Mouse (Mus musculus) MEL (cell line): Measurements from ENCODE around the gene Fam72a. TPM values are rescaled to one million over a fixed set of nuclear protein-coding genes. Genes with fewer than 3 reads are reported as not detected.

ENCODE experiments used
- DNase-seq: peaks from one replicate; pipeline ENCODE4 v3.0.0; 2011; ENCODE audit warnings: low read depth, low spot score
- H3K27ac ChIP-seq: 2 replicates; pipeline ENCODE4 v1.5.1; 2012; ENCODE audit warnings: low read depth, mild to moderate bottlenecking, control low read depth, low read length, moderate library complexity; ENCODE audit not compliant: control insufficient read depth
- H3K27me3 ChIP-seq, 2 experiments: fragments of 150-350 bp in 1 of 2; sonication (generic) in 1 of 2; 2 replicates each; pipeline ENCODE4 v1.6.1; 2012; ENCODE audit warnings: low read length in 2 of 2, mild to moderate bottlenecking in 2 of 2, improper control_type of control experiment in 1 of 2, moderate library complexity in 1 of 2; ENCODE audit not compliant: insufficient read depth in 2 of 2, control insufficient read depth in 1 of 2
- H3K36me3 ChIP-seq, 2 experiments: 2 replicates each; pipeline ENCODE4 v1.6.1; 2012 to 2014; ENCODE audit warnings: low read length in 2 of 2, improper control_type of control experiment in 1 of 2, inconsistent platforms in 1 of 2, mild to moderate bottlenecking in 1 of 2; ENCODE audit not compliant: insufficient read depth in 2 of 2, control insufficient read depth in 1 of 2
- H3K4me1 ChIP-seq, 2 experiments: fragments of 150-350 bp in 1 of 2; sonication (generic) in 1 of 2; 2 replicates each; pipeline ENCODE4 v1.6.1; 2012; ENCODE audit warnings: low read length in 2 of 2, improper control_type of control experiment in 1 of 2, mild to moderate bottlenecking in 1 of 2; ENCODE audit not compliant: insufficient read depth in 2 of 2, control insufficient read depth in 1 of 2
- H3K4me3 ChIP-seq, 2 experiments: fragments of 150-350 bp in 1 of 2; sonication (generic) in 1 of 2; 2 replicates each; pipeline ENCODE4 v1.5.1; 2012; ENCODE audit warnings: low read depth in 2 of 2, low read length in 2 of 2, mild to moderate bottlenecking in 2 of 2, moderate library complexity in 2 of 2, control low read depth in 1 of 2, improper control_type of control experiment in 1 of 2; ENCODE audit not compliant: control insufficient read depth in 1 of 2, insufficient read depth in 1 of 2
- H3K79me2 ChIP-seq: 2 replicates; pipeline ENCODE4 v1.6.1; 2012; ENCODE audit warnings: mild to moderate bottlenecking, low read length, moderate library complexity; ENCODE audit not compliant: control insufficient read depth, poor library complexity, insufficient read depth
- H3K9ac ChIP-seq: 2 replicates; pipeline ENCODE4 v1.6.1; 2012; ENCODE audit warnings: low read depth, mild to moderate bottlenecking, control low read depth, low read length, moderate library complexity; ENCODE audit not compliant: control insufficient read depth, poor library complexity, severe bottlenecking
- H3K9me3 ChIP-seq: fragments of 150-350 bp; sonication (generic); replicated peaks from 2 replicates; pipeline ENCODE4 v1.6.1; 2012; ENCODE audit warnings: mild to moderate bottlenecking, low read length, improper control_type of control experiment, moderate library complexity; ENCODE audit not compliant: insufficient read depth
- CHD1 ChIP-seq: IDR thresholded peaks from 2 replicates; pipeline ENCODE4 v1.6.1; 2012; ENCODE audit warnings: low read depth, mild to moderate bottlenecking, inconsistent platforms, low read length, improper control_type of control experiment
- E2F4 ChIP-seq: IDR thresholded peaks from 2 replicates; pipeline ENCODE4 v1.6.1; 2011; ENCODE audit warnings: low read depth, low read length, improper control_type of control experiment, borderline replicate concordance
- ELF1 ChIP-seq: IDR thresholded peaks from 2 replicates; pipeline ENCODE4 v1.6.1; 2014; ENCODE audit warnings: low read depth, mild to moderate bottlenecking, inconsistent platforms, low read length, improper control_type of control experiment, moderate library complexity
- EP300 ChIP-seq, 2 experiments: IDR thresholded peaks; 2 replicates each; pipeline ENCODE4 v1.6.1; 2011; ENCODE audit warnings: improper control_type of control experiment in 2 of 2, low read length in 2 of 2, low read depth in 1 of 2, mild to moderate bottlenecking in 1 of 2
- GABPA ChIP-seq: IDR thresholded peaks from 2 replicates; pipeline ENCODE4 v1.6.1; 2012; ENCODE audit warnings: low read depth, mild to moderate bottlenecking, inconsistent platforms, low read length, improper control_type of control experiment, moderate library complexity
- HCFC1 ChIP-seq: IDR thresholded peaks from 2 replicates; pipeline ENCODE4 v1.6.1; 2012; ENCODE audit warnings: low read depth, mild to moderate bottlenecking, inconsistent platforms, low read length, improper control_type of control experiment, moderate library complexity
- KAT2A ChIP-seq: conservative IDR thresholded peaks from 2 replicates; pipeline ENCODE4 v1.6.1; 2012; ENCODE audit warnings: low read depth, low read length, improper control_type of control experiment, inconsistent platforms
- MAX ChIP-seq: IDR thresholded peaks from 2 replicates; pipeline ENCODE4 v1.6.1; 2011; ENCODE audit warnings: low read length, improper control_type of control experiment
- MAZ ChIP-seq: IDR thresholded peaks from 2 replicates; pipeline ENCODE4 v1.6.1; 2012; ENCODE audit warnings: low read depth, mild to moderate bottlenecking, inconsistent platforms, low read length, improper control_type of control experiment
- MEF2A ChIP-seq: IDR thresholded peaks from 2 replicates; pipeline ENCODE4 v1.6.1; 2014; ENCODE audit warnings: low read depth, mild to moderate bottlenecking, inconsistent platforms, low read length, improper control_type of control experiment; ENCODE audit not compliant: poor library complexity, insufficient replicate concordance, severe bottlenecking; ENCODE audit errors: extremely low read depth
- MXI1 ChIP-seq: IDR thresholded peaks from 2 replicates; pipeline ENCODE4 v1.6.1; 2011; ENCODE audit warnings: mild to moderate bottlenecking, low read depth, low read length, improper control_type of control experiment
- MYB ChIP-seq: IDR thresholded peaks from 2 replicates; pipeline ENCODE4 v1.6.1; 2011; ENCODE audit warnings: mild to moderate bottlenecking, low read depth, low read length, improper control_type of control experiment
- MYC ChIP-seq: IDR thresholded peaks from 2 replicates; pipeline ENCODE4 v1.6.1; 2011; ENCODE audit warnings: low read depth, mild to moderate bottlenecking, low read length, improper control_type of control experiment, moderate library complexity
- NELFE ChIP-seq: IDR thresholded peaks from 2 replicates; pipeline ENCODE4 v1.6.1; 2011; ENCODE audit warnings: low read depth, low read length, improper control_type of control experiment
- POLR2A ChIP-seq, 2 experiments: IDR thresholded peaks; 2 replicates each; pipeline ENCODE4 v1.6.1; 2011 to 2012; ENCODE audit warnings: low read length in 2 of 2, mild to moderate bottlenecking in 2 of 2, control low read depth in 1 of 2, improper control_type of control experiment in 1 of 2, low read depth in 1 of 2, moderate library complexity in 1 of 2; ENCODE audit not compliant: control insufficient read depth in 1 of 2, insufficient read depth in 1 of 2, poor library complexity in 1 of 2
- POLR2AphosphoS2 ChIP-seq: IDR thresholded peaks from 2 replicates; pipeline ENCODE4 v1.6.1; 2011; ENCODE audit warnings: low read length, improper control_type of control experiment
- RCOR1 ChIP-seq: IDR thresholded peaks from 2 replicates; pipeline ENCODE4 v1.6.1; 2012; ENCODE audit warnings: low read depth, mild to moderate bottlenecking, inconsistent platforms, low read length, improper control_type of control experiment
- SMC3 ChIP-seq: IDR thresholded peaks from 2 replicates; pipeline ENCODE4 v1.6.1; 2011; ENCODE audit warnings: low read depth, low read length, improper control_type of control experiment
- TBP ChIP-seq: IDR thresholded peaks from 2 replicates; pipeline ENCODE4 v1.8.0; 2011; ENCODE audit warnings: low read depth, low read length, improper control_type of control experiment
- TCF12 ChIP-seq: IDR thresholded peaks from 2 replicates; pipeline ENCODE4 v1.6.1; 2014; ENCODE audit warnings: low read depth, mild to moderate bottlenecking, inconsistent platforms, low read length, improper control_type of control experiment, moderate library complexity
- UBTF ChIP-seq: IDR thresholded peaks from 2 replicates; pipeline ENCODE4 v1.6.1; 2012; ENCODE audit warnings: low read depth, mild to moderate bottlenecking, inconsistent platforms, low read length, improper control_type of control experiment, moderate library complexity, borderline replicate concordance; ENCODE audit not compliant: insufficient read depth
- USF1 ChIP-seq: IDR thresholded peaks from 2 replicates; pipeline ENCODE4 v1.6.1; 2014; ENCODE audit warnings: low read depth, mild to moderate bottlenecking, inconsistent platforms, low read length, improper control_type of control experiment, moderate library complexity
- ZKSCAN1 ChIP-seq: IDR thresholded peaks from 2 replicates; pipeline ENCODE4 v1.6.1; 2012; ENCODE audit warnings: low read depth, mild to moderate bottlenecking, inconsistent platforms, low read length, improper control_type of control experiment, moderate library complexity
- polyA plus RNA-seq, 2 experiments: library from polyadenylated mRNA; stranded (reverse) in 1 of 2; unstranded in 1 of 2; fragments of >175 nt in 1 of 2; fragments of >200 nt in 1 of 2; gene quantifications; 2 replicates each; pipeline versions ENCODE4 v1.2.1 to v1.2.4; 2012; ENCODE audit warnings: low replicate concordance in 2 of 2, low read depth in 1 of 2; ENCODE audit not compliant: insufficient read length in 2 of 2, insufficient read depth in 1 of 2, missing spikeins in 1 of 2
- total RNA-seq: library from RNA; depleted of rRNA; stranded (reverse); fragments of 300-350 nt; gene quantifications from 2 replicates; pipeline ENCODE4 v1.2.3, GENCODE M21; 2012

Fam72a gene
- total and polyA plus RNA-seq, 3 experiments, result 8.2 to 8.8 TPM; not detected in 1

- peak; percentile 63; the same call in 1 of the 2 replicates for TF ChIP-seq MAZ
- TF ChIP-seq MYC, result no peak
- no peak for TF ChIP-seq KAT2A
- no peak for TF ChIP-seq MEF2A
These were observed 1.1 kb upstream of the Fam72a start (continued) for GRCm38 (mm10) chr1:131526371-131527270.

- H3K4me1 ChIP-seq, result peaks cover 0 to 14% of the 10 kb centered on the region in 2 experiments; a peak in 2 of 4 replicates
- peak; percentile 72; the same call in 1 of the 2 replicates for TF ChIP-seq CHD1
- peak; percentile 84; the same call in 1 of the 2 replicates for TF ChIP-seq UBTF
- 0 out of 2 replicates have a peak, but pooled peaks have one; percentile 3 for TF ChIP-seq MYB
- TF ChIP-seq EP300 (IDR thresholded peaks at IDR 0.05; ENCODE audit: low read depth in 1 of 2, low read length in 2 of 2), result 0 out of 4 replicates have a peak, but pooled peaks of 1 of the 2 experiments have one; percentile 8
- TF ChIP-seq ZKSCAN1, result no peak
- peak; percentile 61; the same call in 1 of the 2 replicates for TF ChIP-seq E2F4
- TF ChIP-seq SMC3, result peak; percentile 22; the same call in 1 of the 2 replicates
- TF ChIP-seq ELF1, result no peak
- TF ChIP-seq TCF12, result no peak
- TF ChIP-seq USF1, result 0 out of 2 replicates have a peak, but pooled peaks have one; percentile 8
- TF ChIP-seq MAX, result peak; percentile 59
- peak; percentile 51 for TF ChIP-seq NELFE
- TF ChIP-seq POLR2A (IDR thresholded peaks at IDR 0.05; ENCODE audit: control insufficient read depth in 1 of 2, insufficient read depth in 1 of 2, low read depth in 1 of 2, low read length in 2 of 2, poor library complexity in 1 of 2), result peak; percentile 0 to 31; a peak in 1 of 4 replicates
- TF ChIP-seq KAT2A, result peak; percentile 38; the same call in 1 of the 2 replicates
- peak; percentile 92 for TF ChIP-seq MXI1
- TF ChIP-seq MYC, result peak; percentile 90
- peak; percentile 2; the same call in 1 of the 2 replicates for TF ChIP-seq HCFC1
- TF ChIP-seq RCOR1, result 0 out of 2 replicates have a peak, but pooled peaks have one; percentile 27
- TF ChIP-seq GABPA, result no peak
- peak; percentile 4; the same call in 1 of the 2 replicates for TF ChIP-seq POLR2AphosphoS2
- peak; percentile 39; the same call in 1 of the 2 replicates for TF ChIP-seq TBP
- TF ChIP-seq, all 39 proteins: peak for 17
- Histone ChIP-seq H3K9me3 (no peaks in the 10 kb centered on the region), H3K27ac (peak overlapping the region; percentile 94), H3K4me3 (peak overlapping the region; percentile 75 to 98), H3K36me3 (peaks cover 0 to 27% of the 10 kb centered on the region in 2 experiments; a peak in 2 of 4 replicates), H3K9ac (peak overlapping the region; percentile 87), H3K27me3 (no peaks in the 10 kb centered on the region), H3K79me2 (peaks cover 52% of the 10 kb centered on the region)
- DNase-seq, result peak; percentile 84
These were observed 391 bp downstream of the Fam72a start for GRCm38 (mm10) chr1:131528081-131528507.
